Mouse (Mus musculus) MEL (cell line): ENCODE data around the gene Olfr725. TPM values are rescaled to one million over a fixed set of nuclear protein-coding genes. Genes with fewer than 3 reads are reported as not detected.

Experiments
- DNase-seq: peaks from one replicate; pipeline ENCODE4 v3.0.0; 2011; ENCODE audit warnings: low read depth, low spot score
- H3K27ac ChIP-seq: 2 replicates; pipeline ENCODE4 v1.5.1; 2012; ENCODE audit warnings: low read depth, mild to moderate bottlenecking, control low read depth, low read length, moderate library complexity; ENCODE audit not compliant: control insufficient read depth
- H3K27me3 ChIP-seq, 2 experiments: fragments of 150-350 bp in 1 of 2; sonication (generic) in 1 of 2; 2 replicates each; pipeline ENCODE4 v1.6.1; 2012; ENCODE audit warnings: low read length in 2 of 2, mild to moderate bottlenecking in 2 of 2, improper control_type of control experiment in 1 of 2, moderate library complexity in 1 of 2; ENCODE audit not compliant: insufficient read depth in 2 of 2, control insufficient read depth in 1 of 2
- H3K36me3 ChIP-seq, 2 experiments: 2 replicates each; pipeline ENCODE4 v1.6.1; 2012 to 2014; ENCODE audit warnings: low read length in 2 of 2, improper control_type of control experiment in 1 of 2, inconsistent platforms in 1 of 2, mild to moderate bottlenecking in 1 of 2; ENCODE audit not compliant: insufficient read depth in 2 of 2, control insufficient read depth in 1 of 2
- H3K4me1 ChIP-seq, 2 experiments: fragments of 150-350 bp in 1 of 2; sonication (generic) in 1 of 2; 2 replicates each; pipeline ENCODE4 v1.6.1; 2012; ENCODE audit warnings: low read length in 2 of 2, improper control_type of control experiment in 1 of 2, mild to moderate bottlenecking in 1 of 2; ENCODE audit not compliant: insufficient read depth in 2 of 2, control insufficient read depth in 1 of 2
- H3K4me3 ChIP-seq, 2 experiments: fragments of 150-350 bp in 1 of 2; sonication (generic) in 1 of 2; 2 replicates each; pipeline ENCODE4 v1.5.1; 2012; ENCODE audit warnings: low read depth in 2 of 2, low read length in 2 of 2, mild to moderate bottlenecking in 2 of 2, moderate library complexity in 2 of 2, control low read depth in 1 of 2, improper control_type of control experiment in 1 of 2; ENCODE audit not compliant: control insufficient read depth in 1 of 2, insufficient read depth in 1 of 2
- H3K79me2 ChIP-seq: 2 replicates; pipeline ENCODE4 v1.6.1; 2012; ENCODE audit warnings: mild to moderate bottlenecking, low read length, moderate library complexity; ENCODE audit not compliant: control insufficient read depth, poor library complexity, insufficient read depth
- H3K9ac ChIP-seq: 2 replicates; pipeline ENCODE4 v1.6.1; 2012; ENCODE audit warnings: low read depth, mild to moderate bottlenecking, control low read depth, low read length, moderate library complexity; ENCODE audit not compliant: control insufficient read depth, poor library complexity, severe bottlenecking
- H3K9me3 ChIP-seq: fragments of 150-350 bp; sonication (generic); replicated peaks from 2 replicates; pipeline ENCODE4 v1.6.1; 2012; ENCODE audit warnings: mild to moderate bottlenecking, low read length, improper control_type of control experiment, moderate library complexity; ENCODE audit not compliant: insufficient read depth
- BHLHE40 ChIP-seq: IDR thresholded peaks from 2 replicates; pipeline ENCODE4 v1.6.1; 2012; ENCODE audit warnings: low read depth, mild to moderate bottlenecking, inconsistent platforms, low read length, improper control_type of control experiment, borderline replicate concordance
- CHD2 ChIP-seq: IDR thresholded peaks from 2 replicates; pipeline ENCODE4 v1.6.1; 2011; ENCODE audit warnings: low read length, improper control_type of control experiment
- ETS1 ChIP-seq: IDR thresholded peaks from 2 replicates; pipeline ENCODE4 v1.6.1; 2012; ENCODE audit warnings: low read depth, mild to moderate bottlenecking, inconsistent platforms, low read length, improper control_type of control experiment, moderate library complexity
- GATA1 ChIP-seq: IDR thresholded peaks from 2 replicates; pipeline ENCODE4 v1.6.1; 2011; ENCODE audit warnings: low read depth, low read length, improper control_type of control experiment
- JUND ChIP-seq: IDR thresholded peaks from 2 replicates; pipeline ENCODE4 v1.6.1; 2011; ENCODE audit warnings: low read depth, mild to moderate bottlenecking, improper control_type of control experiment, low read length
- MAX ChIP-seq: IDR thresholded peaks from 2 replicates; pipeline ENCODE4 v1.6.1; 2011; ENCODE audit warnings: low read length, improper control_type of control experiment
- MAZ ChIP-seq: IDR thresholded peaks from 2 replicates; pipeline ENCODE4 v1.6.1; 2012; ENCODE audit warnings: low read depth, mild to moderate bottlenecking, inconsistent platforms, low read length, improper control_type of control experiment
- MXI1 ChIP-seq: IDR thresholded peaks from 2 replicates; pipeline ENCODE4 v1.6.1; 2011; ENCODE audit warnings: mild to moderate bottlenecking, low read depth, low read length, improper control_type of control experiment
- MYC ChIP-seq: IDR thresholded peaks from 2 replicates; pipeline ENCODE4 v1.6.1; 2011; ENCODE audit warnings: low read depth, mild to moderate bottlenecking, low read length, improper control_type of control experiment, moderate library complexity
- NELFE ChIP-seq: IDR thresholded peaks from 2 replicates; pipeline ENCODE4 v1.6.1; 2011; ENCODE audit warnings: low read depth, low read length, improper control_type of control experiment
- NRF1 ChIP-seq: IDR thresholded peaks from 2 replicates; pipeline ENCODE4 v1.6.1; 2014; ENCODE audit warnings: low read depth, mild to moderate bottlenecking, inconsistent platforms, low read length, improper control_type of control experiment, moderate library complexity; ENCODE audit not compliant: poor library complexity, insufficient read depth, severe bottlenecking
- POLR2A ChIP-seq, 2 experiments: IDR thresholded peaks; 2 replicates each; pipeline ENCODE4 v1.6.1; 2011 to 2012; ENCODE audit warnings: low read length in 2 of 2, mild to moderate bottlenecking in 2 of 2, control low read depth in 1 of 2, improper control_type of control experiment in 1 of 2, low read depth in 1 of 2, moderate library complexity in 1 of 2; ENCODE audit not compliant: control insufficient read depth in 1 of 2, insufficient read depth in 1 of 2, poor library complexity in 1 of 2
- POLR2AphosphoS5 ChIP-seq: IDR thresholded peaks from 2 replicates; pipeline ENCODE4 v1.6.1; 2012; ENCODE audit warnings: low read depth, borderline replicate concordance, mild to moderate bottlenecking, inconsistent platforms, low read length, moderate library complexity, mixed read lengths
- RAD21 ChIP-seq: IDR thresholded peaks from 2 replicates; pipeline ENCODE4 v1.6.1; 2011; ENCODE audit warnings: mild to moderate bottlenecking, low read depth, low read length, improper control_type of control experiment
- TBP ChIP-seq: IDR thresholded peaks from 2 replicates; pipeline ENCODE4 v1.8.0; 2011; ENCODE audit warnings: low read depth, low read length, improper control_type of control experiment
- UBTF ChIP-seq: IDR thresholded peaks from 2 replicates; pipeline ENCODE4 v1.6.1; 2012; ENCODE audit warnings: low read depth, mild to moderate bottlenecking, inconsistent platforms, low read length, improper control_type of control experiment, moderate library complexity, borderline replicate concordance; ENCODE audit not compliant: insufficient read depth
- USF2 ChIP-seq, 2 experiments: IDR thresholded peaks; 2 replicates each; pipeline ENCODE4 v1.6.1; 2011 to 2012; ENCODE audit warnings: improper control_type of control experiment in 2 of 2, low read length in 2 of 2, borderline replicate concordance in 1 of 2, inconsistent platforms in 1 of 2, low read depth in 1 of 2, mild to moderate bottlenecking in 1 of 2; ENCODE audit not compliant: insufficient read depth in 1 of 2
- ZC3H11A ChIP-seq: IDR thresholded peaks from 2 replicates; pipeline ENCODE4 v1.6.1; 2012; ENCODE audit warnings: low read depth, mild to moderate bottlenecking, inconsistent platforms, low read length, improper control_type of control experiment
- ZKSCAN1 ChIP-seq: IDR thresholded peaks from 2 replicates; pipeline ENCODE4 v1.6.1; 2012; ENCODE audit warnings: low read depth, mild to moderate bottlenecking, inconsistent platforms, low read length, improper control_type of control experiment, moderate library complexity
- ZMIZ1 ChIP-seq: IDR thresholded peaks from 2 replicates; pipeline ENCODE4 v1.6.1; 2012; ENCODE audit warnings: low read depth, mild to moderate bottlenecking, inconsistent platforms, low read length, improper control_type of control experiment, moderate library complexity
- polyA plus RNA-seq, 2 experiments: library from polyadenylated mRNA; stranded (reverse) in 1 of 2; unstranded in 1 of 2; fragments of >175 nt in 1 of 2; fragments of >200 nt in 1 of 2; gene quantifications; 2 replicates each; pipeline versions ENCODE4 v1.2.1 to v1.2.4; 2012; ENCODE audit warnings: low replicate concordance in 2 of 2, low read depth in 1 of 2; ENCODE audit not compliant: insufficient read length in 2 of 2, insufficient read depth in 1 of 2, missing spikeins in 1 of 2
- total RNA-seq: library from RNA; depleted of rRNA; stranded (reverse); fragments of 300-350 nt; gene quantifications from 2 replicates; pipeline ENCODE4 v1.2.3, GENCODE M21; 2012; rRNA removed

Gene Olfr725
- not detected in 2 replicates for total RNA-seq
- not detected for polyA plus RNA-seq

DNA sequence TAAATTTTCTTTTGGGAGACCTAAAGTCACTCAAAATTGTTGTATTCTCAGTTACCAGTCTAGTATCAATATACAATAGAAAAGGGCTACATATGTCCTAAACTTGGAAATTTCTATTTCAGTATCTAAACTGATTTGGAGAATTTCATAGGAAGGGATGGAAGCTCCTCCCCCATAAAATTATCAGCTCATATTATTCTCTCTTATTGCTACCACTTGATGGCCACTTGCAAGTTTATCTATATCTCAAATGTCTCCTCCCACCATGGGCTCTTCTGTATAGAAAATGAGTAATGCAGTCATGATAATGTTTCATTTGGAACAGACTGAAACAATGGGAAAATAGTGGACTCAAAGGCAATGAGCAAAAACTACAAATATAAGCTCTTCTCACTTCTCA, at the start of gene Olfr725:
TSS of gene Olfr725 (minus strand) at position 101 of the 400 bp plus-strand sequence.
- no peak within 1 kb of the TSS for H3K27ac ChIP-seq
- no peaks in the 10 kb centered on the region for H3K9me3 ChIP-seq
- H3K4me3 ChIP-seq, result no peak within 1 kb of the TSS
- no peaks in the 10 kb centered on the region for H3K4me1 ChIP-seq
- H3K27me3 ChIP-seq, result no peaks in the 10 kb centered on the region
- H3K9ac ChIP-seq, result no peak within 1 kb of the TSS
- TF ChIP-seq MYC (no peak), MAZ (no peak), JUND (no peak), NELFE (no peak), ZKSCAN1 (no peak), BHLHE40 (no peak), ZMIZ1 (no peak)
- H3K36me3 ChIP-seq, result no peaks in the 10 kb centered on the region
- DNase-seq, result no peak
- H3K79me2 ChIP-seq, result no peaks in the 10 kb centered on the region

DNA sequence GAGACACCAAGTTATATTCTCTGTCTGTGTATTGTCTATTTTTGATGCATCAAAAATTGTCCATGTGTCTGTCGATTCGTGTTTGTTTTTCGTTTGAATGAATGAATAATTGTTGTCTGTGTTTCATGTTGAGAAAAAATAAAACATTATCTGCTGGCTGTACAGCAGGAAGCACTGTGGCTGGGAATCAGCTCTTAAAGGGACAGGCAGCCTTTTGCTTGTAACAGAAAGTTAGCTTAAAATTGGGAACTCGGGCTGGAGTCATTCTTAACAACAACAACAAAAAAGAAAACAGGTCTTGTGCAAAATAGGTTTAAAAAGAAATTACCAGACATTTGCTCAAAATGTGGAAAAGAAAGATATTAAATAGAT, 22.5 kb upstream of the Olfr725 start:
- Histone ChIP-seq H3K9me3 (no peaks in the 10 kb centered on the region), H3K4me1 (no peaks in the 10 kb centered on the region), H3K27me3 (no peaks in the 10 kb centered on the region), H3K36me3 (no peaks in the 10 kb centered on the region), H3K27ac (no peak overlapping the region), H3K4me3 (no peak overlapping the region), H3K79me2 (no peaks in the 10 kb centered on the region), H3K9ac (no peak overlapping the region)
- no peak for DNase-seq
- TF ChIP-seq MAX (no peak), ZMIZ1 (no peak), ZC3H11A (no peak), CHD2 (no peak), NRF1 (no peak), POLR2AphosphoS5 (no peak), UBTF (no peak), RAD21 (no peak), TBP (no peak), USF2 (IDR thresholded peaks at IDR 0.05; ENCODE audit: borderline replicate concordance in 1 of 2, insufficient read depth in 1 of 2, low read depth in 1 of 2, low read length in 2 of 2) (no peak), ETS1 (no peak), POLR2A (IDR thresholded peaks at IDR 0.05; ENCODE audit: control insufficient read depth in 1 of 2, insufficient read depth in 1 of 2, low read depth in 1 of 2, low read length in 2 of 2, poor library complexity in 1 of 2) (no peak), GATA1 (no peak), MXI1 (no peak)
